Mouse (Mus musculus): Measurements from ENCODE around the gene Slc26a6.

- no peak for TF ChIP-seq CTCF (IDR thresholded peaks at IDR 0.05; ENCODE audit: low read depth, low read length)
- no peak for TF ChIP-seq POLR2A (IDR thresholded peaks at IDR 0.05; ENCODE audit: borderline replicate concordance, low read depth, low read length)
Measured at GRCm38 (mm10) chr9:108827454-108827853, 25.6 kb upstream of the Slc26a6 start.
